Mouse (Mus musculus): ENCODE measurements at regions not wholly inside any gene's neighbourhood (a gene's known extent, or its start where the extent isn't known, plus 50 kb on each side); places are given as distances from the start of the nearest gene placed in this dataset.

DNA sequence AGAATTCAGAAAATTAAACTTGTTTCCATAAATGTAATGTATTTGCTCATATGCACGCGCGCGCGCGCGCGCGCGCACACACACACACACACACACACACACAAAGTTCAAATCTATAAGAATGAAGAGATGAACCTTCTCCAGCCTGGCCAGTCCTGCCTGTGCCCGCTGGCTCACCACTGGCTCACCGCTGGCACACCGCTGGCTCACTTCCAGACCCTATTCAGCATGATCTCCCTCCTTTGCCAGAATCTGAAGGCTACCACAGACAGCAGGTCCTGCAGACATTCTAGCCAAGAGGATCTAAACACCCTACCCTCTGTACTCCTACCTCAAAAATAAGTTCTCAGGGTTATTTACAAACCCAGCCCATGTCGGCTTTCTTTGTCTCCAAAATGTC lies 69.3 kb upstream of the Hnrnpk start:
- Histone ChIP-seq H3K9ac (no peak overlapping the region), H3K4me3 (no peak overlapping the region), H3K27ac (no peak overlapping the region), H3K27me3 (peaks cover 32% of the 10 kb centered on the region), H3K36me3 (no peaks in the 10 kb centered on the region), H3K4me2 (no peak overlapping the region), H3K9me3 (no peaks in the 10 kb centered on the region), H3K4me1 (0 out of 2 replicates have a peak, but pooled peaks cover 8% of the 10 kb centered on the region)
- 73% methylated on average over 14 of the region's 14 CpGs for WGBS
- ATAC-seq (ENCODE audit: borderline replicate concordance, extremely low read depth, low FRiP score, low TSS enrichment): no peak

DNA sequence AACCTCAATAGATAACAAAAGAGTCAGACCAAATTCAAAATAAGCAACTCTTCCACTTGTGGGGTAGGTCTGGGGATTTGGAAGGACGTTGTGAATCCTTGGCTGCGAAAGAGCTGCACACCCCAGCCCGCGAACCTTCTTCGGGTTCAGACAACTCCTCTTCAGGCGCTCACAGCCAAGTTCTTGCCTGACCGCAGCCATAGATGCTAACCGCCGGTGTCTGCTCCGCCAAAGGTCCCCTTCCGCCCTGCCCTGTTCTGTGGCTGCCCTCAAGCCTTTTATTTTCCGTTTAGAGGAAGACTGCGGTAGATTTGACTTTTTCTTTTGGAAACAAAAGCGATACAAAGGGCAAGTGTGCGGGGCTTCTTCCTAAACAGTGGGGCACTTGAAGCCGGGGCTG lies 68.6 kb upstream of the Hnrnpk start:
- no peak overlapping the region for H3K27ac ChIP-seq
- WGBS: 11% methylated on average over 16 of the region's 16 CpGs
- ATAC-seq (ENCODE audit: borderline replicate concordance, extremely low read depth, low FRiP score, low TSS enrichment): no peak
- 0 out of 2 replicates have a peak, but pooled peaks cover 8% of the 10 kb centered on the region for H3K4me1 ChIP-seq
- H3K9me3 ChIP-seq: no peaks in the 10 kb centered on the region
- H3K27me3 ChIP-seq: peaks cover 32% of the 10 kb centered on the region
- peak overlapping the region; percentile 47 for H3K4me2 ChIP-seq
- H3K4me3 ChIP-seq: peak overlapping the region; percentile 26
- no peaks in the 10 kb centered on the region for H3K36me3 ChIP-seq
- H3K9ac ChIP-seq: 0 out of 2 replicates have a peak overlapping the region, but pooled peaks have one; percentile 13

DNA sequence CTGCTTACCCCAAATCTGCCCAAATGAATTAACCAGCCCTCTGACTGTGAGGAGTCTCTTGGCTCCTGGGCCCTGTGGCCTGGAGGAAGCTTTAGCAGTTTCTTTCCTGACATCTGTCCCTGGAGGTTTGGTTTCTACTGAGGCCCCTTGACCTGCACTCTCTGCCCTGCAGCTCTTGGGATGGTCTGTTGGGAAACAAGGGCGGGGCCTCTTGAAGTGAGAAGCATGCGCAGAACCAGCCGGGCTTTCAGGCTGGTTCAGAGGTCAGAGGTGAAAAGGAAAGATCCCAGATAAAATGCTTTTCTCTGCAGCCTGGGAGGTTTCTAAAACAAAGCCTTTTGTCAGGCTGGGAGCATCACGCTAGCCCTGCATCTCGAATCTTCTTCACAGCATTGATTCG lies 66.6 kb upstream of the Hnrnpk start:
- Histone ChIP-seq H3K27ac (no peak overlapping the region), H3K27me3 (peaks cover 32% of the 10 kb centered on the region), H3K9ac (no peak overlapping the region), H3K9me3 (no peaks in the 10 kb centered on the region), H3K36me3 (no peaks in the 10 kb centered on the region), H3K4me3 (no peak overlapping the region), H3K4me1 (0 out of 2 replicates have a peak, but pooled peaks cover 8% of the 10 kb centered on the region), H3K4me2 (no peak overlapping the region)
- no peak for ATAC-seq (ENCODE audit: borderline replicate concordance, extremely low read depth, low FRiP score, low TSS enrichment)
- 20% methylated on average over 6 of the region's 6 CpGs for WGBS

DNA sequence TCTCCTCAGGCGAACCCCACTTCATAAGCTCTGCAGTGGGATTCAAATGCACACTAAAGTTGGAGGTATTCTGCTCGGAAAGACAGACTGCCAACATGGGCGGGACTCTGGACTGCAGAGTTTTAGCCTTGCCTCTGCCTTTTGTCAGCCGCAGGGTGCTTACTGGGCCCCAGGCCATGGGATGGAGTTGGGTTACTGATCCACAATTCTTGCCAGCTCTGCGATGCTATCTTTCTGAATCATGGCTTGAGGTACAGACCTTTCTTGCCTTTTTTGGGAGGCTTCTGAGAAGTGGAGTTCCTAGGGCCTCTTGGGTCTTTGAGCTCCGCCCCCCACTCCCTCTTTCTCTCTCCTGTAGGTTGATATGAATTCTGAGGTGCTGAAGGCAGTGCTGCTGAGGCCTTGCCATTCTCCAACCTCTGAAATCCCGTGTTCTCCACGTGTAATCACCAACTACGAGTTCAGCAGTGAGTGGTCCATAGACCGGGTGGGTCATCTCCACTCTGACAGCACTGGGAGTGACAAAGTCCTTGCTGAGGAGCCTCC lies 64.0 kb upstream of the Hnrnpk start:
- Histone ChIP-seq H3K36me3 (no peaks in the 10 kb centered on the region), H3K27ac (no peak overlapping the region), H3K9me3 (no peaks in the 10 kb centered on the region), H3K4me3 (no peak overlapping the region), H3K27me3 (peaks cover 22% of the 10 kb centered on the region), H3K4me2 (no peak overlapping the region), H3K9ac (no peak overlapping the region), H3K4me1 (0 out of 2 replicates have a peak, but pooled peaks cover 8% of the 10 kb centered on the region)
- no peak for ATAC-seq (ENCODE audit: borderline replicate concordance, extremely low read depth, low FRiP score, low TSS enrichment)
- 80% methylated on average over 10 of the region's 10 CpGs for WGBS

DNA sequence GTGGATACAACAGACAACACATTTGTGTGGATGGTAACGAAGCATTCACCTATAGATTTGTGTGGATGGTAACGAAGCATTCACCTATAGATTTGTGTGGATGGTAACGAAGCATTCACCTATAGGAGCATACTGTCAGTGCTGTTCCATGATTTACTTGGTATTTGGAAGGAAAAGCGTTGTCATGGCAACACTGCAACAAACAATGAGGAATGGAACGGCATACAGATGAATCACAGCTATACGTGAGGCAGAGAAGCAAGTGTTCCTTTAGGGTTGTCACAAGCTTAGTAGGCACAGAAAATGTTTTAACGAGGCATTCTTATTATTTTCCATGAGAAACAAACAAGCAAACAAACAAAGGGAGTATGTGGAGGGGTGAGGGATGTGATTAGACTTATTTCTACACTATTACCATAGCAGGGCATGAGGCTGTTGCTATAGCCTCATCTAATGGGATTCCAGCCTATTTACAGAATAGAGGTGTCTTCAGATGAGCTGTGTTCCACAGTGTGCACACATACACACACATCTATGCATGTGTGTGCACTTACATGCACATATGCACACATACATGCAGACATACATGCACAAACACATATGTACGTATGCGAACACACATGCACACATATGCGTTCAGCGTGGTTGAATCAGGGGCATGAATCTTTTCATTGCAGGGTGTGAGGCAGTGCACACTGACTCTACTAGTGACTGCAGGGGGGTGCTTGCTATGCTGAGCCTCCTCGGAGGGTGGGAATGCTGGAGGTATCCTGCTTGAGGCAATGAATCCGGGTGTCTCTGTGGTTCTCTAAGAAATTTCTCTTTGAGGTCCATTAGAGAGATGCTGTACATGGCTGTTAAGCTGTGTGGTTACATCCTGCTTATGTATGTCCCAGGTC lies 62.3 kb upstream of the Hnrnpk start:
- no peaks in the 10 kb centered on the region for H3K36me3 ChIP-seq
- no peak overlapping the region for H3K4me2 ChIP-seq
- H3K9ac ChIP-seq: no peak overlapping the region
- no peak for ATAC-seq (ENCODE audit: borderline replicate concordance, extremely low read depth, low FRiP score, low TSS enrichment)
- no peaks in the 10 kb centered on the region for H3K4me1 ChIP-seq
- H3K4me3 ChIP-seq: no peak overlapping the region
- H3K27ac ChIP-seq: no peak overlapping the region
- H3K9me3 ChIP-seq: no peaks in the 10 kb centered on the region
- WGBS: 78% methylated on average over 13 of the region's 13 CpGs
- peaks cover 5% of the 10 kb centered on the region; the same call in 1 of the 2 replicates for H3K27me3 ChIP-seq

Data from lung, embryonic 15.5 days (tissue).